Mouse (Mus musculus): ENCODE measurements around the gene Ttbk2. TPM values are rescaled to one million over a fixed set of nuclear protein-coding genes. Genes with fewer than 3 reads are reported as not detected.
A peak's percentile ranks its signal among the peaks of the same experiment; 100 is the strongest.

Gene Ttbk2
- polyA plus RNA-seq, 1 experiment = 21.3 TPM

- Histone ChIP-seq H3K4me3 (ENCODE audit: insufficient read depth, low read length) (no peak overlapping the region), H3K27ac (ENCODE audit: insufficient read depth, low read length) (peak overlapping the region; percentile 29; the same call in 1 of the 2 replicates), H3K4me1 (ENCODE audit: control insufficient read depth, insufficient read depth, low read length) (peaks cover 7% of the 10 kb centered on the region; the same call in 1 of the 2 replicates)
- TF ChIP-seq CTCF (IDR thresholded peaks at IDR 0.05; ENCODE audit: extremely low read depth, insufficient read depth, low read length) = no peak
- no peak for TF ChIP-seq POLR2A (IDR thresholded peaks at IDR 0.05; ENCODE audit: extremely low read depth, insufficient read depth, low read length)
Observed at GRCm38 (mm10) chr2:120724176-120724575, 126.2 kb downstream of the Ttbk2 start.

- H3K27ac ChIP-seq (ENCODE audit: insufficient read depth, low read length) = 0 out of 2 replicates have a peak overlapping the region, but pooled peaks have one; percentile 29
- no peak overlapping the region for H3K4me3 ChIP-seq (ENCODE audit: insufficient read depth, low read length)
- peaks cover 5% of the 10 kb centered on the region; the same call in 1 of the 2 replicates for H3K4me1 ChIP-seq (ENCODE audit: control insufficient read depth, insufficient read depth, low read length)
- TF ChIP-seq POLR2A (IDR thresholded peaks at IDR 0.05; ENCODE audit: extremely low read depth, insufficient read depth, low read length) (no peak), CTCF (IDR thresholded peaks at IDR 0.05; ENCODE audit: extremely low read depth, insufficient read depth, low read length) (no peak)
Observed at GRCm38 (mm10) chr2:120723621-120724020, 126.8 kb downstream of the Ttbk2 start.

GRCm38 (mm10) chr2:120722491-120722890 is 127.9 kb downstream of the Ttbk2 start:
- peaks cover 3% of the 10 kb centered on the region; the same call in 1 of the 2 replicates for H3K4me1 ChIP-seq (ENCODE audit: control insufficient read depth, insufficient read depth, low read length)
- peak overlapping the region; percentile 82; the same call in 1 of the 2 replicates for H3K27ac ChIP-seq (ENCODE audit: insufficient read depth, low read length)
- no peak for TF ChIP-seq CTCF (IDR thresholded peaks at IDR 0.05; ENCODE audit: extremely low read depth, insufficient read depth, low read length)
- no peak for TF ChIP-seq POLR2A (IDR thresholded peaks at IDR 0.05; ENCODE audit: extremely low read depth, insufficient read depth, low read length)
- H3K4me3 ChIP-seq (ENCODE audit: insufficient read depth, low read length) = no peak overlapping the region

- H3K4me1 ChIP-seq (ENCODE audit: control insufficient read depth, insufficient read depth, low read length) = peaks cover 3% of the 10 kb centered on the region; the same call in 1 of the 2 replicates
- H3K4me3 ChIP-seq (ENCODE audit: insufficient read depth, low read length) = no peak overlapping the region
Observed at GRCm38 (mm10) chr2:120721911-120722310, 128.5 kb downstream of the Ttbk2 start.

GRCm38 (mm10) chr2:120720821-120721220 is 129.6 kb downstream of the Ttbk2 start:
- H3K4me3 ChIP-seq (ENCODE audit: insufficient read depth, low read length) = no peak overlapping the region
- no peak for TF ChIP-seq POLR2A (IDR thresholded peaks at IDR 0.05; ENCODE audit: extremely low read depth, insufficient read depth, low read length)
- TF ChIP-seq CTCF (IDR thresholded peaks at IDR 0.05; ENCODE audit: extremely low read depth, insufficient read depth, low read length) = no peak
- no peak overlapping the region for H3K27ac ChIP-seq (ENCODE audit: insufficient read depth, low read length)
- peaks cover 3% of the 10 kb centered on the region; the same call in 1 of the 2 replicates for H3K4me1 ChIP-seq (ENCODE audit: control insufficient read depth, insufficient read depth, low read length)

More at GRCm38 (mm10) chr2:120721911-120722310, 128.5 kb downstream of the Ttbk2 start:
- no peak overlapping the region for H3K27ac ChIP-seq (ENCODE audit: insufficient read depth, low read length)
- no peak for TF ChIP-seq POLR2A (IDR thresholded peaks at IDR 0.05; ENCODE audit: extremely low read depth, insufficient read depth, low read length)
- no peak for TF ChIP-seq CTCF (IDR thresholded peaks at IDR 0.05; ENCODE audit: extremely low read depth, insufficient read depth, low read length)

GRCm38 (mm10) chr2:120718496-120718895 is 131.9 kb downstream of the Ttbk2 start:
- TF ChIP-seq POLR2A (IDR thresholded peaks at IDR 0.05; ENCODE audit: extremely low read depth, insufficient read depth, low read length) = no peak
- TF ChIP-seq CTCF (IDR thresholded peaks at IDR 0.05; ENCODE audit: extremely low read depth, insufficient read depth, low read length) = no peak
- no peak overlapping the region for H3K4me3 ChIP-seq (ENCODE audit: insufficient read depth, low read length)
- H3K4me1 ChIP-seq (ENCODE audit: control insufficient read depth, insufficient read depth, low read length) = peaks cover 3% of the 10 kb centered on the region; the same call in 1 of the 2 replicates
- no peak overlapping the region for H3K27ac ChIP-seq (ENCODE audit: insufficient read depth, low read length)

GRCm38 (mm10) chr2:120713441-120713840 is 137.0 kb downstream of the Ttbk2 start:
- Histone ChIP-seq H3K4me1 (ENCODE audit: control insufficient read depth, insufficient read depth, low read length) (no peaks in the 10 kb centered on the region), H3K27ac (ENCODE audit: insufficient read depth, low read length) (no peak overlapping the region), H3K4me3 (ENCODE audit: insufficient read depth, low read length) (no peak overlapping the region)
- TF ChIP-seq CTCF (IDR thresholded peaks at IDR 0.05; ENCODE audit: extremely low read depth, insufficient read depth, low read length) (no peak), POLR2A (IDR thresholded peaks at IDR 0.05; ENCODE audit: extremely low read depth, insufficient read depth, low read length) (no peak)

- no peak overlapping the region for H3K27ac ChIP-seq (ENCODE audit: insufficient read depth, low read length)
- no peaks in the 10 kb centered on the region for H3K4me1 ChIP-seq (ENCODE audit: control insufficient read depth, insufficient read depth, low read length)
- TF ChIP-seq POLR2A (IDR thresholded peaks at IDR 0.05; ENCODE audit: extremely low read depth, insufficient read depth, low read length) (no peak), CTCF (IDR thresholded peaks at IDR 0.05; ENCODE audit: extremely low read depth, insufficient read depth, low read length) (no peak)
- no peak overlapping the region for H3K4me3 ChIP-seq (ENCODE audit: insufficient read depth, low read length)
Observed at GRCm38 (mm10) chr2:120710948-120711347, 139.5 kb downstream of the Ttbk2 start.

GRCm38 (mm10) chr2:120710154-120710553 is 140.2 kb downstream of the Ttbk2 start:
- Histone ChIP-seq H3K4me3 (ENCODE audit: insufficient read depth, low read length) (no peak overlapping the region), H3K27ac (ENCODE audit: insufficient read depth, low read length) (no peak overlapping the region), H3K4me1 (ENCODE audit: control insufficient read depth, insufficient read depth, low read length) (no peaks in the 10 kb centered on the region)
- TF ChIP-seq CTCF (IDR thresholded peaks at IDR 0.05; ENCODE audit: extremely low read depth, insufficient read depth, low read length) = no peak
- no peak for TF ChIP-seq POLR2A (IDR thresholded peaks at IDR 0.05; ENCODE audit: extremely low read depth, insufficient read depth, low read length)

GRCm38 (mm10) chr2:120707041-120707440 is 143.4 kb downstream of the Ttbk2 start:
- H3K27ac ChIP-seq (ENCODE audit: insufficient read depth, low read length) = no peak overlapping the region
- no peaks in the 10 kb centered on the region for H3K4me1 ChIP-seq (ENCODE audit: control insufficient read depth, insufficient read depth, low read length)
- no peak overlapping the region for H3K4me3 ChIP-seq (ENCODE audit: insufficient read depth, low read length)
- no peak for TF ChIP-seq POLR2A (IDR thresholded peaks at IDR 0.05; ENCODE audit: extremely low read depth, insufficient read depth, low read length)
- no peak for TF ChIP-seq CTCF (IDR thresholded peaks at IDR 0.05; ENCODE audit: extremely low read depth, insufficient read depth, low read length)

Measured in cortical plate, adult 2 months (tissue).